Mouse (Mus musculus): ENCODE measurements around the gene Eya3. TPM values are rescaled to one million over a fixed set of nuclear protein-coding genes. Genes with fewer than 3 reads are reported as not detected.
"Not testable (repeated sequence)": the region's sequence is repeated elsewhere in the genome, so short reads cannot be mapped to it uniquely, and the experiment has no call there.

Gene Eya3
- polyA plus RNA-seq, 1 experiment from 2014 or later, result 8.2 TPM

DNA sequence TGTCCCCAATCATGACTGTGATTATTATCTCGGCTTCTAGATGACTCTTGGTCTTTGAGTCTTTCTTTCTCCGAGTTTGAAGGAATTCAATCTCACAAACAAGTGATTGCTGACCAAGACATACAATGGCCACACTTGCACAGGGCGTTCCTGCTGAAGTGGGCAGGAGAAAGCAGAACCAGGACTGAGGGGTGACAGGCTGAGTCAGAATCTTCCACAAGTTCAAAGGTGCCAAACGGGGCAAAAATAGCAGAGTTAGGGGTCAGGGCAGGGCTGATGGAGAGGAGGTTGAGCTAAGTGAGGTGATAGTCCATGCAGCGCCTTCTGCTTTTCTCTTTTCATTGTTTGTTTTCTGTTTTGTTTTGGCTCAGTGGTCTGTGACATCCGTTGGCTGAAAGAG is 38.3 kb upstream of the Eya3 start:
- no peaks in the 10 kb centered on the region for H3K9me3 ChIP-seq (ENCODE audit: low read length)
- ATAC-seq, result no peak
- no peak overlapping the region for H3K4me2 ChIP-seq (replicated peaks; ENCODE audit: low read depth, low read length)
- no peak overlapping the region for H3K4me3 ChIP-seq (ENCODE audit: low read depth, low read length)
- no peak overlapping the region for H3K9ac ChIP-seq (replicated peaks; ENCODE audit: low read depth)
- 77% methylated on average over 6 of the region's 6 CpGs for WGBS
- TF ChIP-seq EP300 (IDR thresholded peaks at IDR 0.05) (no peak), CTCF (IDR thresholded peaks at IDR 0.05) (no peak)
- no peaks in the 10 kb centered on the region for H3K4me1 ChIP-seq (ENCODE audit: insufficient read depth, low read depth, low read length)
- H3K27ac ChIP-seq (ENCODE audit: low read length), result no peak overlapping the region
- no peaks in the 10 kb centered on the region for H3K36me3 ChIP-seq (ENCODE audit: insufficient read depth, low read length)
- H3K27me3 ChIP-seq (replicated peaks; ENCODE audit: insufficient read depth, low read length), result no peaks in the 10 kb centered on the region
- DNase-seq (ENCODE audit: low spot score), result no peak

DNA sequence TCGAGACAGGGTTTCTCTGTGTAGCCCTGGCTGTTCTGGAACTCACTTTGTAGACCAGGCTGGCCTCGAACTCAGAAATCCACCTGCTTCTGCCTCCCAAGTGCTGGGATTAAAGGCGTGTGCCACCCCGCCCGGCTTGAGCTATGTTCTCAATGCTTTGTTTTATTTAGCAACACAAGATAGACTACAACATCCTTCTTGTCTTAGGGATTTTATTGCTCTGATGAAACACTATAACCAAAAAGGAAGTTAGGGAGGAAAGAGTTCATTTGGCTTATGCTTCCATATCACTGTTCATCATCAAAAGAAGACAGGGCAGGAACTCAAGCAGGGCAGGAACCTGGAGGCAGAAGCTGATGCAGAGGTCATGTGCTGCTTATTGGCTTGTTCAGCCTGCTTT is 37.5 kb upstream of the Eya3 start:
- not testable (repeated sequence) for H3K4me2 ChIP-seq (replicated peaks; ENCODE audit: low read depth, low read length); H3K9ac ChIP-seq (replicated peaks; ENCODE audit: low read depth); H3K27ac ChIP-seq (ENCODE audit: low read length); H3K4me3 ChIP-seq (ENCODE audit: low read depth, low read length); ATAC-seq; H3K27me3 ChIP-seq (replicated peaks; ENCODE audit: insufficient read depth, low read length); DNase-seq (ENCODE audit: low spot score); H3K36me3 ChIP-seq (ENCODE audit: insufficient read depth, low read length); H3K9me3 ChIP-seq (ENCODE audit: low read length); H3K4me1 ChIP-seq (ENCODE audit: insufficient read depth, low read depth, low read length)
- WGBS, result 84% methylated on average over 4 of the region's 5 CpGs

DNA sequence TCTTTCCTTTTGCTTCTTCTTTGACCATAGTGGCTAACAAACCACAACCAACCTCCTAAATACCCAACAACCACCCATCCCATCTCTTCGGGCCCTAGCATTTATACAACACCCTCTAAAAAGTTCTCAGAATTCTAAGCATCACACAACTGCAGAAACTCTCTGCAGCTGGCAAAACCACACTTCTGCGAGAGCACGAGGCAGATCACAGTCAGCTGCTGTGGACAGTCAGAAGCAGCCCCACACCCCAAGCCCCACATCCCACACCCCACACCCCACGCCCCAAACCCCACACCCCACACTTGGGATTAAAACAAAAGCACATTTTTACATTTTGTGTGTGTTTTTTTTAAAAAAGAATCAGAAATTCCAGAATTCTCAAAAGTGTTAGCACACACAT is 35.3 kb upstream of the Eya3 start:
- no peak for TF ChIP-seq CTCF (IDR thresholded peaks at IDR 0.05)
- TF ChIP-seq EP300 (IDR thresholded peaks at IDR 0.05), result no peak
- DNase-seq (ENCODE audit: low spot score), result no peak
- WGBS, result 72% methylated on average over 4 of the region's 4 CpGs
- no peaks in the 10 kb centered on the region for H3K36me3 ChIP-seq (ENCODE audit: insufficient read depth, low read length)
- no peaks in the 10 kb centered on the region for H3K4me1 ChIP-seq (ENCODE audit: insufficient read depth, low read depth, low read length)
- no peak overlapping the region for H3K4me3 ChIP-seq (ENCODE audit: low read depth, low read length)
- no peak overlapping the region for H3K9ac ChIP-seq (replicated peaks; ENCODE audit: low read depth)
- ATAC-seq, result no peak
- H3K27ac ChIP-seq (ENCODE audit: low read length), result no peak overlapping the region
- no peaks in the 10 kb centered on the region for H3K27me3 ChIP-seq (replicated peaks; ENCODE audit: insufficient read depth, low read length)
- no peak overlapping the region for H3K4me2 ChIP-seq (replicated peaks; ENCODE audit: low read depth, low read length)
- no peaks in the 10 kb centered on the region for H3K9me3 ChIP-seq (ENCODE audit: low read length)

DNA sequence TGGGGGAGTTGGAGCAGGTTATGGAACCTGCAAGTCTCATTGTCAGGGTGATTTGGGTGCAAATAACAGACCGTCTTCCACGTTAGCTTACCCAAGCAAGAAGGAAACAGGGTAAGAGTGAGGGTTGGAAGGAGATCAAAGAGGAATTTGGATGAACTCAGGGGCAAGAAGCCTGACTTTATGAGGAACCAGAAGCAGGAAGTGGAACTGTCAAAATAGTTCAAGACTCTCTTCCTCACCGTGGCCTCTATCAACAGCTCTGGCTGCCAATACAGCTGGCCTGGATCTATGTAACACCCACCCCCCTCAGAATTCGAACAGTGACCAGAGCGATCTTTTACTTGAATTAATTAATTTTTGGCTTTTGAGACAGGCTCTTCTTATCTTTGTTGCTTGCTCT is 33.0 kb upstream of the Eya3 start:
- no peaks in the 10 kb centered on the region for H3K9me3 ChIP-seq (ENCODE audit: low read length)
- no peak overlapping the region for H3K27ac ChIP-seq (ENCODE audit: low read length)
- no peak overlapping the region for H3K4me2 ChIP-seq (replicated peaks; ENCODE audit: low read depth, low read length)
- DNase-seq (ENCODE audit: low spot score) (peak; percentile 69), ATAC-seq (peak; percentile 78)
- H3K36me3 ChIP-seq (ENCODE audit: insufficient read depth, low read length), result no peaks in the 10 kb centered on the region
- no peaks in the 10 kb centered on the region for H3K4me1 ChIP-seq (ENCODE audit: insufficient read depth, low read depth, low read length)
- no peak for TF ChIP-seq EP300 (IDR thresholded peaks at IDR 0.05)
- TF ChIP-seq CTCF (IDR thresholded peaks at IDR 0.05), result no peak
- WGBS, result 34% methylated on average over 5 of the region's 5 CpGs
- H3K9ac ChIP-seq (replicated peaks; ENCODE audit: low read depth), result no peak overlapping the region
- no peaks in the 10 kb centered on the region for H3K27me3 ChIP-seq (replicated peaks; ENCODE audit: insufficient read depth, low read length)
- no peak overlapping the region for H3K4me3 ChIP-seq (ENCODE audit: low read depth, low read length)

DNA sequence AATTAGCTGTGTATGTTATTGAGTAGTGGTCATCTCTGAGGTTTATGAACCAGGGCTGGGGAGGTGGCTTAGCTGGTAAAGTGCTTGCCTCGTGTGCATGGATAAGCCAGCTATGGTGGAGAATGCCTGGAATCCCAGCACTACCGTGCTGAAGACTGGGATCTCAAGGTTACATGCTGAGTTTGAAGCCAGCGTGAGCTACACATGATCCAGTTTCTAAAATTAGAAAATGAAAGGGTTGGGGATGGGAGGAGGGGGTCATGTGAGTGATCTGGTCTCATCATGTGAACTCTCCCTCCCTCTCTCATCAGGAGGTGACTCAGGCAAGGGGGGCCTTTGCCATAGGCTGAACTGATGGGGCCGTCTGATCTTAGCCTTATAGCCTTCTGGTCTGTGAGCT is 30.6 kb upstream of the Eya3 start:
- H3K36me3 ChIP-seq (ENCODE audit: insufficient read depth, low read length), result no peaks in the 10 kb centered on the region
- no peak overlapping the region for H3K4me3 ChIP-seq (ENCODE audit: low read depth, low read length)
- DNase-seq (ENCODE audit: low spot score) (no peak), ATAC-seq (no peak)
- no peak overlapping the region for H3K9ac ChIP-seq (replicated peaks; ENCODE audit: low read depth)
- 48% methylated on average over 4 of the region's 4 CpGs for WGBS
- no peak overlapping the region for H3K4me2 ChIP-seq (replicated peaks; ENCODE audit: low read depth, low read length)
- TF ChIP-seq EP300 (IDR thresholded peaks at IDR 0.05), result no peak
- TF ChIP-seq CTCF (IDR thresholded peaks at IDR 0.05), result no peak
- no peaks in the 10 kb centered on the region for H3K9me3 ChIP-seq (ENCODE audit: low read length)
- no peaks in the 10 kb centered on the region for H3K4me1 ChIP-seq (ENCODE audit: insufficient read depth, low read depth, low read length)
- no peaks in the 10 kb centered on the region for H3K27me3 ChIP-seq (replicated peaks; ENCODE audit: insufficient read depth, low read length)
- no peak overlapping the region for H3K27ac ChIP-seq (ENCODE audit: low read length)

DNA sequence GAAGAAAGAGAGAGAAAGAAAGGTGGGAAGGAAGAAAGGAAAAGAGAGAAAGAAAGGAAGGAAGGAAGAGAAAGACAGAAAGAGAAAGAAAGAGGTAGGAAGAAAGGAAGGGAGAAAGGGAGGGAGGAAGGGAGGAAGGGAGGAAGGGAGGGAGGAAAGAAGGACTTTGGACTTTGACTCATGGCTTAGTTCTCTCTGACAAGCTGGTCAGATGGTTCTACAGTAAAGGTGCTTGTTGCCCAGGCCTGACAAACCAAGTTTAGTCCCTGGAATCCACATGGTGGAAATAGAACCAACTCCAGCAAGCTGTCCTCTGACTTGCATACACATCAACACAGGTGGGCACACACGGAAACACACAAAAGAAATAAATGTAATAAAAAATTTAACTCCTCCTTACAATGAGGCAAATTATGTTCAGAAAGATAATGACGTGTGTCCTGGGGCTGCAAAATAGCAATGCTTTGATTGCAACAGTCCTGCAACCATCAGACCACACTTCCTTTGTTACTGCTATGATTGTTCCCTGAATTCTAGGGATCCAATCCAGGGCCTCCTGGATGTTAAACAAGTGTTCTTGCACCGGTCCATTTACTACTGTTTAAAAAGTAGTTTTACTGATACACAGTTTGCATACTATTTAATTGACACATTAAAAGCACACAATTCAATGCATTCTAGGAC is 28.3 kb upstream of the Eya3 start:
- Histone ChIP-seq H3K9me3 (ENCODE audit: low read length) (no peaks in the 10 kb centered on the region), H3K4me2 (replicated peaks; ENCODE audit: low read depth, low read length) (no peak overlapping the region), H3K27ac (ENCODE audit: low read length) (no peak overlapping the region), H3K27me3 (replicated peaks; ENCODE audit: insufficient read depth, low read length) (no peaks in the 10 kb centered on the region), H3K36me3 (ENCODE audit: insufficient read depth, low read length) (no peaks in the 10 kb centered on the region), H3K9ac (replicated peaks; ENCODE audit: low read depth) (no peak overlapping the region), H3K4me1 (ENCODE audit: insufficient read depth, low read depth, low read length) (no peaks in the 10 kb centered on the region), H3K4me3 (ENCODE audit: low read depth, low read length) (no peak overlapping the region)
- DNase-seq (ENCODE audit: low spot score), result no peak
- WGBS, result 57% methylated on average over 3 of the region's 3 CpGs
- ATAC-seq, result no peak
- TF ChIP-seq CTCF (IDR thresholded peaks at IDR 0.05), result no peak

DNA sequence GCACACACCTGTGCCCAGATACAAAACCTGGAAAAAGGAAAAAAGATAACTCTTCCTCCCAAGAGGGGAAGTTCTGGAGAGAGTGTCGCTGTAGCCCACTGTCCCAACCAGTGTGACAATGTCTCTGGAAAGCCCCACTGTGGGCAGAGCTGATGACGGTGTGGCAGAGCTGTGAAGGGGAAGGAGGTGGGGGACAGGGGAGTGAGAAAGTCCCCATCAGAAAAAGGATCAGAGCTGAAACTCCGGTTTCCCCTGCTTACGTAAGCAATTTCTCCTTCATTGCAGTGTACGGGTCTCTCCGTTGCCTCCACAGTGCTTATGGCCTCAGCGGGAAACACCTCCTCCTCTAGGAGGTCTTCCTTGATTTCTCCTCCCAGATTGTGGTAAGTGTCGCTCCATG is 27.5 kb upstream of the Eya3 start:
- Histone ChIP-seq H3K4me3 (ENCODE audit: low read depth, low read length) (no peak overlapping the region), H3K27ac (ENCODE audit: low read length) (no peak overlapping the region), H3K27me3 (replicated peaks; ENCODE audit: insufficient read depth, low read length) (no peaks in the 10 kb centered on the region), H3K9me3 (ENCODE audit: low read length) (no peaks in the 10 kb centered on the region), H3K4me2 (replicated peaks; ENCODE audit: low read depth, low read length) (no peak overlapping the region), H3K36me3 (ENCODE audit: insufficient read depth, low read length) (no peaks in the 10 kb centered on the region), H3K9ac (replicated peaks; ENCODE audit: low read depth) (no peak overlapping the region), H3K4me1 (ENCODE audit: insufficient read depth, low read depth, low read length) (no peaks in the 10 kb centered on the region)
- ATAC-seq (no peak), DNase-seq (ENCODE audit: low spot score) (no peak)
- no peak for TF ChIP-seq EP300 (IDR thresholded peaks at IDR 0.05)
- TF ChIP-seq CTCF (IDR thresholded peaks at IDR 0.05), result no peak
- 78% methylated on average over 8 of the region's 8 CpGs for WGBS
